Mouse (Mus musculus) yolk sac, embryonic 10.5 days (tissue): Measurements from ENCODE around the gene Zfand3.
A peak's percentile ranks its signal among the peaks of the same experiment; 100 is the strongest.

Source experiments
- DNase-seq: peaks from one replicate; pipeline ENCODE4 v3.0.0-alpha.2; 2017; ENCODE audit warnings: low spot score

The Zfand3 gene

GRCm38 (mm10) chr17:29998566-29999295 lies 5.8 kb upstream of the Zfand3 start:
- DNase-seq = no peak

GRCm38 (mm10) chr17:30005103-30005443 lies 540 bp downstream of the Zfand3 start:
- DNase-seq = no peak

GRCm38 (mm10) chr17:30005451-30005941 lies 963 bp downstream of the Zfand3 start:
- DNase-seq = no peak

GRCm38 (mm10) chr17:30006877-30007276 lies 2.3 kb downstream of the Zfand3 start:
- DNase-seq = no peak

- DNase-seq = peak; percentile 62
Measured at GRCm38 (mm10) chr17:30007883-30008282, 3.4 kb downstream of the Zfand3 start.

GRCm38 (mm10) chr17:30008392-30008791 lies 3.9 kb downstream of the Zfand3 start:
- no peak for DNase-seq

- DNase-seq = no peak
Measured at GRCm38 (mm10) chr17:30014660-30015059, 10.1 kb downstream of the Zfand3 start.

- DNase-seq = no peak
Measured at GRCm38 (mm10) chr17:30018927-30019610, 14.5 kb downstream of the Zfand3 start.

- DNase-seq = no peak
Measured at GRCm38 (mm10) chr17:30019942-30020341, 15.4 kb downstream of the Zfand3 start.

GRCm38 (mm10) chr17:30024651-30025050 lies 20.1 kb downstream of the Zfand3 start:
- no peak for DNase-seq

- no peak for DNase-seq
Measured at GRCm38 (mm10) chr17:30026617-30027016, 22.1 kb downstream of the Zfand3 start.

GRCm38 (mm10) chr17:30027343-30028029 lies 23.0 kb downstream of the Zfand3 start:
- peak; percentile 78 for DNase-seq

GRCm38 (mm10) chr17:30029633-30030226 lies 25.2 kb downstream of the Zfand3 start:
- DNase-seq = no peak

- no peak for DNase-seq
Measured at GRCm38 (mm10) chr17:30032796-30033195, 28.3 kb downstream of the Zfand3 start.

- DNase-seq = no peak
Measured at GRCm38 (mm10) chr17:30033991-30034390, 29.5 kb downstream of the Zfand3 start.

GRCm38 (mm10) chr17:30035216-30036005 lies 30.9 kb downstream of the Zfand3 start:
- DNase-seq = no peak

GRCm38 (mm10) chr17:30043163-30043822 lies 38.8 kb downstream of the Zfand3 start:
- DNase-seq = no peak

GRCm38 (mm10) chr17:30045181-30045580 lies 40.6 kb downstream of the Zfand3 start:
- no peak for DNase-seq

GRCm38 (mm10) chr17:30046654-30047053 lies 42.1 kb downstream of the Zfand3 start:
- no peak for DNase-seq

- no peak for DNase-seq
Measured at GRCm38 (mm10) chr17:30051523-30052346, 47.2 kb downstream of the Zfand3 start.
